ENCODE assay signal across 28 mouse cellular contexts in the genomic region with DNA sequence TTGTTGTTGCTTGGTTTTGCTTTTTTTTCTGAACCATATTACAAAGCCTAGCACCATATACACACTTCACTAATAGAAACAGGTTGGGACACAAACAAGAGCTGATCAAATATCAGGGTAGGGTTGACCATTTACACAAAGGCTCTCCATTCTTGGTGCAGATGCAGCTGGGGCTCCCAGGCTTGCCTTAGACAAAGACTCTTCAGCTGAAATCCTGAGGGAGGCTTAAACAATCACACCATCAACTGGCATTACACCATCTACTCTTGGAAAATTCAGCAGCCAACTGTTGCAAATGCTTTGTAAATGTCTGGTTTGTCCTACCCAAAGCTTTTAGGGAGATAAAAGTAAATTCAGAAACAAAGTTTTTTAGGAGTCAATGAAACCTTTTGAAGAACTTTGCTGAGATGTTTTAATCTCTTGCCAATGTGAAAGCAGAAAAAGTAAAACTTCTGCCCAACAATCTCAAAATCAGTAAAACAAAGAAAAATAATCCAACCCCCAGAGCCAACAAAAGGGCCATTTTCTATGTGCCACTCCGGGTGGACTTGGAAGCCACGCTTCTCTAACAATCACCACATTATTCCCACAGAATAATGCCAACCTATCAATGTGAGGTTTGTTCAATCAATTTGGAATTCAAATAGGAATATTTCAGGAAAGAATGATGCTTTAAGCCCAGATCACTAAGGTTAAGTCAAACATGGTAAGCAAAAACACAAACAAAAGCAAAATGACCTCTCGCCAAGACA. TPM values are rescaled to one million over a fixed set of nuclear protein-coding genes. Genes with fewer than 3 reads are reported as not detected.
A peak's percentile ranks its signal among the peaks of the same experiment; 100 is the strongest.
DNase-seq lines count a peak whose midpoint lies in the region; ATAC-seq lines count a peak whose summit lies in the region.
"Had no signal": no experiment of that assay in that cellular context is flagged by ENCODE, and none has a peak within 500 bp of the region (broad histone marks: within the 10 kb centered on the region; RNA-seq: fewer than 3 reads in every experiment).

No protein-coding gene starts in this region.

- no peak overlapping the region for H3K4me3 ChIP-seq in embryonic facial prominence, embryonic 14.5 days (ENCODE audit: low read depth, low read length)
- no peak overlapping the region for H3K4me3 ChIP-seq in embryonic facial prominence, embryonic 10.5 days
- H3K4me3 ChIP-seq: gastrocnemius, adult 2 months; heart, embryonic 12.5 days; hindbrain, embryonic 15.5 days; kidney, embryonic 15.5 days had no signal

- H3K27me3 ChIP-seq in embryonic facial prominence, embryonic 14.5 days (replicated peaks; ENCODE audit: control insufficient read depth, insufficient read depth, low read length): no peaks in the 10 kb centered on the region
- H3K27me3 ChIP-seq in embryonic facial prominence, embryonic 10.5 days (replicated peaks; ENCODE audit: low read depth, poor library complexity, severe bottlenecking): no peaks in the 10 kb centered on the region
- H3K27me3 ChIP-seq: heart, embryonic 12.5 days; hindbrain, embryonic 15.5 days; kidney, embryonic 15.5 days had no signal

- peak; percentile 9 for DNase-seq in embryonic facial prominence, embryonic 14.5 days (ENCODE audit: low spot score)
- DNase-seq in embryonic facial prominence, embryonic 10.5 days (ENCODE audit: low spot score): no peak
- peak; percentile 61 for DNase-seq in layer of hippocampus, adult 9-11 months
- DNase-seq in layer of hippocampus, postnatal 14 days (ENCODE audit: low spot score in 2 of 2): no peak
- peak; percentile 10 for DNase-seq in testis, postnatal 14 days (ENCODE audit: low spot score)
- DNase-seq in testis, postnatal 10 days (ENCODE audit: low spot score): no peak
- no peak for DNase-seq in spleen, adult 18-20 months
- DNase-seq: adrenal gland, postnatal 25 days; cerebellum, postnatal 14 days; gastrocnemius, adult 2 months; gastrocnemius, postnatal 36 days; heart, adult 18-20 months; kidney, adult 18-20 months; kidney, postnatal 25 days; liver; lung, adult 2 months; lung, postnatal 14 days; right cerebral cortex, postnatal 4 days; thymus, postnatal 14 days had no signal

- H3K4me2 ChIP-seq in embryonic facial prominence, embryonic 14.5 days (ENCODE audit: low read depth, low read length): no peak overlapping the region
- H3K4me2 ChIP-seq: heart, embryonic 12.5 days; hindbrain, embryonic 15.5 days; kidney, embryonic 15.5 days had no signal

- H3K9me3 ChIP-seq in embryonic facial prominence, embryonic 14.5 days (ENCODE audit: control insufficient read depth, low read length): no peaks in the 10 kb centered on the region
- H3K9me3 ChIP-seq in embryonic facial prominence, embryonic 10.5 days: no peaks in the 10 kb centered on the region
- H3K9me3 ChIP-seq: heart, embryonic 12.5 days; hindbrain, embryonic 15.5 days; kidney, embryonic 15.5 days had no signal

- no peaks in the 10 kb centered on the region for H3K4me1 ChIP-seq in embryonic facial prominence, embryonic 14.5 days (ENCODE audit: control insufficient read depth, insufficient read depth, low read length)
- no peaks in the 10 kb centered on the region for H3K4me1 ChIP-seq in embryonic facial prominence, embryonic 10.5 days
- H3K4me1 ChIP-seq: heart, embryonic 12.5 days; hindbrain, embryonic 15.5 days; kidney, embryonic 15.5 days had no signal

- 65% methylated on average over 3 of the region's 3 CpGs for WGBS in embryonic facial prominence, embryonic 14.5 days
- WGBS in embryonic facial prominence, embryonic 10.5 days: 61% methylated on average over 3 of the region's 3 CpGs

- H3K36me3 ChIP-seq in embryonic facial prominence, embryonic 14.5 days (ENCODE audit: control insufficient read depth, insufficient read depth, low read length): no peaks in the 10 kb centered on the region
- H3K36me3 ChIP-seq in embryonic facial prominence, embryonic 10.5 days (replicated peaks): no peaks in the 10 kb centered on the region
- H3K36me3 ChIP-seq: heart, embryonic 12.5 days; hindbrain, embryonic 15.5 days; kidney, embryonic 15.5 days had no signal

- H3K9ac ChIP-seq in embryonic facial prominence, embryonic 14.5 days (ENCODE audit: low read depth, low read length): no peak overlapping the region
- H3K9ac ChIP-seq: heart, embryonic 12.5 days; hindbrain, embryonic 15.5 days; kidney, embryonic 15.5 days; liver, embryonic 14.5 days had no signal

- no peak for ATAC-seq in embryonic facial prominence, embryonic 14.5 days (ENCODE audit: low read depth)
- ATAC-seq: CD4-positive, CD25-positive, alpha-beta regulatory T cell, adult 4 months; forebrain, embryonic 14.5 days; midbrain, embryonic 16.5 days had no signal

- H3K27ac ChIP-seq in embryonic facial prominence, embryonic 14.5 days (replicated peaks; ENCODE audit: low read depth, low read length): no peak overlapping the region
- no peak overlapping the region for H3K27ac ChIP-seq in embryonic facial prominence, embryonic 10.5 days (replicated peaks)
- H3K27ac ChIP-seq: gastrocnemius, adult 2 months; hindbrain, embryonic 15.5 days; kidney, embryonic 15.5 days; liver, embryonic 14.5 days had no signal

RNA-seq across cellular contexts. Expression of a gene that starts 30.4 kb away (rescaled TPM):
- polyA plus RNA-seq in embryonic facial prominence, embryonic 14.5 days (2014; fragmentation: Nextera tagmentation; extraction: Ambion mirVana): 3.7 and 4.0 TPM in 2 replicates
- polyA plus RNA-seq in embryonic facial prominence, embryonic 10.5 days (2016; fragmentation: Nextera tagmentation; extraction: Ambion mirVana): 1.8 and 2.0 TPM in 2 replicates
- total RNA-seq in layer of hippocampus, postnatal 14 days (2021): 10 to 100 TPM; 36.9 TPM
- total RNA-seq: gastrocnemius, adult 2 months; gastrocnemius, postnatal 36 days; heart, adult 18-20 months; hematopoietic stem cell, adult 5-6 weeks; neutrophil, adult 5-6 weeks had no signal
- polyA plus RNA-seq: CD4-positive, CD25-positive, alpha-beta regulatory T cell, adult 4 months had no signal

Comparison
In these comparisons a context has a peak if more than half of its experiments do, and no peak if none do; other contexts are left out.
1. DNase-seq: peak in embryonic facial prominence, embryonic 14.5 days (single experiment), layer of hippocampus, adult 9-11 months (single experiment) and testis, postnatal 14 days (single experiment); none in embryonic facial prominence, embryonic 10.5 days (single experiment), layer of hippocampus, postnatal 14 days (0 of 2), testis, postnatal 10 days (single experiment) and spleen, adult 18-20 months (0 of 2).